Mouse (Mus musculus) intestine, postnatal 0 days (tissue): Measurements from ENCODE around the gene Cys1. TPM values are rescaled to one million over a fixed set of nuclear protein-coding genes. Genes with fewer than 3 reads are reported as not detected.

Experiments
- ATAC-seq: fragments of 200-750 bp; cut with Nextera tagmentation; 2 replicates; pipeline ENCODE4 v1.8.0; 2017; ENCODE audit warnings: mild to moderate bottlenecking, moderate TSS enrichment, moderate library complexity
- H3K27ac ChIP-seq: fragments of 300-500 bp; sonication (generic); 2 replicates; pipeline ENCODE4 v1.5.1; 2014; ENCODE audit warnings: mild to moderate bottlenecking, low read depth, low read length, moderate library complexity
- H3K27me3 ChIP-seq: fragments of 300-500 bp; sonication (generic); replicated peaks from 2 replicates; pipeline ENCODE4 v1.6.1; 2014; ENCODE audit warnings: low read length, mixed read lengths; ENCODE audit not compliant: control insufficient read depth, insufficient read depth
- H3K36me3 ChIP-seq: fragments of 300-500 bp; sonication (generic); 2 replicates; pipeline ENCODE4 v1.6.1; 2014; ENCODE audit warnings: mild to moderate bottlenecking, moderate library complexity; ENCODE audit not compliant: control insufficient read depth, insufficient read depth
- H3K4me1 ChIP-seq: fragments of 300-500 bp; sonication (generic); replicated peaks from 2 replicates; pipeline ENCODE4 v1.6.1; 2014; ENCODE audit warnings: antibody characterized with exemption, low read length, mixed read lengths; ENCODE audit not compliant: control insufficient read depth, insufficient read depth
- H3K4me2 ChIP-seq: fragments of 300-500 bp; sonication (generic); replicated peaks from 2 replicates; pipeline ENCODE4 v1.6.1; 2014; ENCODE audit warnings: low read depth, mild to moderate bottlenecking, moderate library complexity
- H3K4me3 ChIP-seq: fragments of 300-500 bp; sonication (generic); 2 replicates; pipeline ENCODE4 v1.5.1; 2014; ENCODE audit warnings: low read depth, low read length
- H3K9ac ChIP-seq: fragments of 300-500 bp; sonication (generic); 2 replicates; pipeline ENCODE4 v1.6.1; 2014; ENCODE audit warnings: mild to moderate bottlenecking, low read depth, low read length
- H3K9me3 ChIP-seq: fragments of 300-500 bp; sonication (generic); 2 replicates; pipeline ENCODE4 v1.6.1; 2016; ENCODE audit warnings: mixed run types; ENCODE audit not compliant: control insufficient read depth
- CTCF ChIP-seq: sonication (generic); IDR thresholded peaks from 2 replicates; pipeline ENCODE4 v1.5.1; 2016; ENCODE audit warnings: low read depth, mild to moderate bottlenecking, control low read depth, antibody characterized with exemption, moderate library complexity
- WGBS: fragments of 180-500 bp; shearing (Covaris S2); extraction: QIAGEN DNeasy Blood & Tissue Kit; methylation state at CpG from one replicate; pipeline ENCODE4 v1.1.7; 2014; 5-methylcytosine and 5-hydroxymethylcytosine counted together
- polyA plus RNA-seq: library from polyadenylated mRNA; unstranded; fragments of >200 nt; fragmentation: Nextera tagmentation; extraction: Ambion mirVana; gene quantifications from 2 replicates; pipeline ENCODE4 v1.2.1, GENCODE M21; 2015

The Cys1 gene
- polyA plus RNA-seq, 1 experiment from 2014 or later, result 1.3 TPM

DNA sequence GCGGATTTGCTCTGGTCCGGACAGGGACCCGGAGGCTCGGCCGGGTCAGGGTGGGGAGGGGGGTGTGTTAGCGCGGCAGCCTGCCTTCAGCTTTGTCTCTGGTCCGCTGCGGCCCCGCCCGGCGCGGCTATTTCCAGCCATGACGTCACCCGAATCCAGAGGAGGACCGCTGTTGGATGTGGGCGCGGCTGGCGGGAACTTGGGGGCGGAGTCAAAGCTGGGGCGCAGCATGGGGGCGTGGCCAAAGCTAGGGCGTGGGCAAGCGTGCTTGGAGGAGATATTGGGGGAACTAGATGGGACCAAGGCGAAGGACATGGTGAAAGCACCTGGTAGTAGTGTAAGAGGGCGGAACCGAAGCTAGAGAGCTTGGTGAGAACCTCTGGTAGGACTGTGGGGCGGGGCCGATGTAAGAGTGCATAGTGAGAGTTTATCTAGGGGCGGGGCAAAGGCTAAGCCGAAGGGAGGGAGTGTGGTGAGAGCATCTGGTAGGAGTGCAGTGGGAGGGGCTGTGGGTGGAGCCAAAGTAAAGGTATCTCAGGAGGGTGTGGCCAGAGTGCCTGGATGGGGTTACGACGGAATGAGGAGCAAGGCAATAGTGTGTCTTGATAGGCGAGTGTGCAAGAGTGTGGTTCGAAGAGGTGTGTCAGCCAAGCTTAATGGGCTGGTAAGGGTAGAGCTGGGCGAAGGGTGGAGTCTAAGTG, 29.8 kb downstream of the Cys1 start:
- 1% methylated on average over 36 of the region's 36 CpGs for WGBS
- H3K27me3 ChIP-seq, result no peaks in the 10 kb centered on the region
- ATAC-seq, result peak; percentile 83

DNA sequence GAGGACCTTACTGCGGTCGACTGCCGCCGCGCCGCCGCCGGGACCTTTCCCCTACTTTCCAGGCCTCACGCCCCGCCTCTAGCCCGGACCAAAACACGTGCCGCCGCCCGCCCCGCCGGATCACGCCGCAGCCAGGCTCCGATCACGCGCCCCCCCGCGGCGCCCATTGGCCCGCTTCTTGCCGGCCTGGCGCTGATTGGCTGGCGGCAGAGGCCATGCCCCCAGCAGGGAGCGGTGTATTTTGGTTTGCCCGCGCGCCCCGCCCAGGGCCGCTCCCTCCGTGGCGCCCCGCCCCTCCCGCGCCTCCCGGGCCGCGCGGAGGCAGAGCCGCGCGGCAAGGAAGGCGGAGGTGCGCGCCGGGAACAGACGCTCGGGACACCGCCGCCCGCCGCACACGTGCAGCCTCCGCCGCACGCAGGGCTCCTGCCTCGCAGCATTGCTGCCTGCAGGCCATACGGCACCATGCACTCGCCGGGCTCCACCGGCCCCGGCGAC, 30.5 kb downstream of the Cys1 start, which contains the start of gene Klf11:
Gene Klf11, plus strand, starts transcription at position 212 of the 495 bp plus-strand sequence.
- under 1% methylated on average over 64 of the region's 68 CpGs for WGBS
- Histone ChIP-seq H3K9ac (peak within 1 kb of the TSS; percentile 98), H3K27me3 (no peaks in the 10 kb centered on the region), H3K9me3 (no peaks in the 10 kb centered on the region), H3K36me3 (peaks cover 28% of the 10 kb centered on the region), H3K27ac (peak within 1 kb of the TSS; percentile 99), H3K4me3 (peak within 1 kb of the TSS; percentile 98), H3K4me2 (peak within 1 kb of the TSS; percentile 70), H3K4me1 (peaks cover 7% of the 10 kb centered on the region; the same call in 1 of the 2 replicates)
- peak; percentile 15; the same call in 1 of the 2 replicates for TF ChIP-seq CTCF
- peak; percentile 93 for ATAC-seq

More for the DNA sequence above, 29.8 kb downstream of the Cys1 start:
- Histone ChIP-seq H3K9ac (peak overlapping the region; percentile 98), H3K4me2 (peak overlapping the region; percentile 70), H3K9me3 (no peaks in the 10 kb centered on the region), H3K4me3 (peak overlapping the region; percentile 98), H3K4me1 (peaks cover 7% of the 10 kb centered on the region; the same call in 1 of the 2 replicates), H3K36me3 (peaks cover 35% of the 10 kb centered on the region), H3K27ac (peak overlapping the region; percentile 99)
- no peak for TF ChIP-seq CTCF

DNA sequence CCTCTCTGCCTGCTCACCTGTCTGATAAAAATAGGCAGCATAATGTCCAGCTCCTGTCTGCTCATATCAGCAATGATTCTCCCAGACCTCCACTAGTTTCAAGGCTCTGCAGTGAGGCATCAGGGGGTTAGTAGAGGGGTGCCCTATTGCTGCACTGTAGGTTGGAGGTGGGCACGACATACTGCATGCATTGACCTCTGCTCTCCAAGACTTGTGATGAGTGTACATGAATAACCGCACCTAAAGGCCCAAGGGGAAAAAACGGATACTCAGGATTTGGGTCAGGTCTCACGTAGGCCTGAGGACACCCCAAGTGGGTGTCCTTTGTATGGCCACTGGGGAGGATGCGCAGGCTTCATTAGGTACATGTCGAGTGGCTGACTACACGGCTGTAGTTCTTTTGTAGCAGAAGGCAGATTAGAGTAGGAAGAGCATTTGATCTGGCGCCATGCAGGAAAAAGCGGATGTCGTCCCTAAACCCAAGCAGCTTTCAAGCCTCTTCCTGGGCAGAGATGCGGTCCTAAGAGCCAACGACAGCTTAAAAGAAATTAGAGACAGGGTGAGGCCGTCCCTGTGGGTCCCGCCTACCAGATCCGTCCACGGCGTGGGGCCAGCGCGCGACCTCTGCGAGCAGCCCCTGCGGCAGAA, 31.1 kb downstream of the Cys1 start:
- Histone ChIP-seq H3K27me3 (no peaks in the 10 kb centered on the region), H3K4me3 (peak overlapping the region; percentile 98), H3K4me1 (peaks cover 7% of the 10 kb centered on the region; the same call in 1 of the 2 replicates), H3K9me3 (no peaks in the 10 kb centered on the region), H3K9ac (peak overlapping the region; percentile 55), H3K27ac (peak overlapping the region; percentile 86), H3K36me3 (peaks cover 23% of the 10 kb centered on the region), H3K4me2 (peak overlapping the region; percentile 70)
- TF ChIP-seq CTCF, result peak; percentile 27; the same call in 1 of the 2 replicates
- 7% methylated on average over 22 of the region's 22 CpGs for WGBS
- ATAC-seq, result 0 out of 2 replicates have a peak, but pooled peaks have one; percentile 0

- no peak for ATAC-seq
- H3K9me3 ChIP-seq, result no peaks in the 10 kb centered on the region
These were observed 33.5 kb downstream of the Cys1 start for GRCm38 (mm10) chr12:24648094-24648493.

GRCm38 (mm10) chr12:24645901-24646300, 35.7 kb downstream of the Cys1 start:
- no peaks in the 10 kb centered on the region for H3K27me3 ChIP-seq
- H3K9me3 ChIP-seq, result no peaks in the 10 kb centered on the region
- ATAC-seq, result no peak
- TF ChIP-seq CTCF, result no peak
- no peak overlapping the region for H3K27ac ChIP-seq
- 82% methylated on average over 6 of the region's 6 CpGs for WGBS
- H3K4me1 ChIP-seq, result peaks cover 7% of the 10 kb centered on the region; the same call in 1 of the 2 replicates
- no peak overlapping the region for H3K9ac ChIP-seq
- no peak overlapping the region for H3K4me3 ChIP-seq
- no peaks in the 10 kb centered on the region for H3K36me3 ChIP-seq
- no peak overlapping the region for H3K4me2 ChIP-seq

More at GRCm38 (mm10) chr12:24648094-24648493, 33.5 kb downstream of the Cys1 start:
- H3K27me3 ChIP-seq, result no peaks in the 10 kb centered on the region
- H3K4me1 ChIP-seq, result peaks cover 7% of the 10 kb centered on the region; the same call in 1 of the 2 replicates
- H3K27ac ChIP-seq, result no peak overlapping the region
- TF ChIP-seq CTCF, result no peak
- WGBS, result 78% methylated on average over 1 of the region's 1 CpGs
- no peak overlapping the region for H3K4me2 ChIP-seq
- no peaks in the 10 kb centered on the region for H3K36me3 ChIP-seq
- no peak overlapping the region for H3K9ac ChIP-seq
- no peak overlapping the region for H3K4me3 ChIP-seq

GRCm38 (mm10) chr12:24644125-24644571, 37.5 kb downstream of the Cys1 start:
- ATAC-seq, result no peak
- Histone ChIP-seq H3K36me3 (no peaks in the 10 kb centered on the region), H3K4me3 (no peak overlapping the region), H3K27ac (no peak overlapping the region), H3K9ac (no peak overlapping the region), H3K4me2 (no peak overlapping the region), H3K4me1 (no peaks in the 10 kb centered on the region), H3K9me3 (no peaks in the 10 kb centered on the region), H3K27me3 (no peaks in the 10 kb centered on the region)
- WGBS, result 33% methylated on average over 1 of the region's 1 CpGs
- no peak for TF ChIP-seq CTCF
